Mouse (Mus musculus): ENCODE results near the gene Il9r.
"Not testable (repeated sequence)": the region's sequence is repeated elsewhere in the genome, so short reads cannot be mapped to it uniquely, and the experiment has no call there.

Gene Il9r

GRCm38 (mm10) chr11:32226124-32226871 lies 26.2 kb upstream of the Il9r start, which contains the start of gene Mpg:
Gene Mpg, plus strand, starts transcription at chr11:32226505.
- peak; percentile 87 to 89 for DNase-seq (ENCODE audit: low spot score in 2 of 2)

GRCm38 (mm10) chr11:32225222-32226104 lies 25.4 kb upstream of the Il9r start:
- peak in 1 of 2 experiments; percentile 50 for DNase-seq (ENCODE audit: low spot score in 2 of 2)

- DNase-seq (ENCODE audit: low spot score in 2 of 2), result peak; percentile 93
Observed at GRCm38 (mm10) chr11:32224468-32225139, 24.5 kb upstream of the Il9r start.

- no peak for DNase-seq (ENCODE audit: low spot score in 2 of 2)
Observed at GRCm38 (mm10) chr11:32223297-32223967, 23.4 kb upstream of the Il9r start.

GRCm38 (mm10) chr11:32222570-32223194 lies 22.6 kb upstream of the Il9r start:
- DNase-seq (ENCODE audit: low spot score in 2 of 2), result no peak

GRCm38 (mm10) chr11:32221951-32222409 lies 21.9 kb upstream of the Il9r start, which contains the start of gene Rhbdf1:
Gene Rhbdf1, minus strand, starts transcription at chr11:32222300.
- peak; percentile 64 to 70 for DNase-seq (ENCODE audit: low spot score in 2 of 2)

- DNase-seq (ENCODE audit: low spot score in 2 of 2), result peak; percentile 83 to 84
Observed at GRCm38 (mm10) chr11:32221225-32221950, 21.3 kb upstream of the Il9r start.

- DNase-seq (ENCODE audit: low spot score in 2 of 2), result no peak
Observed at GRCm38 (mm10) chr11:32220607-32221224, 20.6 kb upstream of the Il9r start.

GRCm38 (mm10) chr11:32219287-32219686 lies 19.2 kb upstream of the Il9r start:
- no peak for DNase-seq (ENCODE audit: low spot score in 2 of 2)

- DNase-seq (ENCODE audit: low spot score in 2 of 2), result no peak
Observed at GRCm38 (mm10) chr11:32218501-32219050, 18.5 kb upstream of the Il9r start.

GRCm38 (mm10) chr11:32216851-32217250 lies 16.8 kb upstream of the Il9r start:
- DNase-seq (ENCODE audit: low spot score in 2 of 2), result peak in 1 of 2 experiments; percentile 62

- DNase-seq (ENCODE audit: low spot score in 2 of 2), result no peak
Observed at GRCm38 (mm10) chr11:32215372-32216162, 15.5 kb upstream of the Il9r start.

GRCm38 (mm10) chr11:32210623-32211022 lies 10.5 kb upstream of the Il9r start:
- no peak for DNase-seq (ENCODE audit: low spot score in 2 of 2)

GRCm38 (mm10) chr11:32205058-32205873 lies 5.2 kb upstream of the Il9r start, which contains the start of gene Snrnp25:
Gene Snrnp25, plus strand, starts transcription at chr11:32205415.
- DNase-seq (ENCODE audit: low spot score in 2 of 2), result peak; percentile 98

- no peak for DNase-seq (ENCODE audit: low spot score in 2 of 2)
Observed at GRCm38 (mm10) chr11:32201922-32202685, 2.0 kb upstream of the Il9r start.

GRCm38 (mm10) chr11:32200992-32201391 lies 913 bp upstream of the Il9r start:
- not testable (repeated sequence) for DNase-seq (ENCODE audit: low spot score in 2 of 2)

GRCm38 (mm10) chr11:32199230-32199629 lies 849 bp downstream of the Il9r start:
- no peak for DNase-seq (ENCODE audit: low spot score in 2 of 2)

All from heart, adult 9 months (tissue).